Mouse (Mus musculus) thymus, adult 2 months (tissue): ENCODE measurements around the gene P2rx6. TPM values are rescaled to one million over a fixed set of nuclear protein-coding genes. Genes with fewer than 3 reads are reported as not detected.

Source experiments
- DNase-seq: peaks from one replicate; pipeline ENCODE4 v3.0.0; 2021
- H3K27ac ChIP-seq: fragments of 200-500 bp; 2 replicates; pipeline ENCODE4 v1.5.1; 2012; ENCODE audit warnings: low read length, control low read depth; ENCODE audit not compliant: control insufficient read depth, insufficient read depth
- H3K27me3 ChIP-seq: fragments of 200-500 bp; 2 replicates; pipeline ENCODE4 v1.6.1; 2012; ENCODE audit warnings: mild to moderate bottlenecking, low read length, moderate library complexity, mixed read lengths; ENCODE audit not compliant: control insufficient read depth, insufficient read depth
- H3K36me3 ChIP-seq: fragments of 200-500 bp; 2 replicates; pipeline ENCODE4 v1.6.1; 2012; ENCODE audit warnings: mild to moderate bottlenecking, low read length, moderate library complexity; ENCODE audit not compliant: control insufficient read depth, insufficient read depth
- H3K4me1 ChIP-seq: fragments of 200-500 bp; replicated peaks from 2 replicates; pipeline ENCODE4 v1.6.1; 2012; ENCODE audit warnings: low read length; ENCODE audit not compliant: control insufficient read depth, insufficient read depth
- H3K4me3 ChIP-seq: fragments of 200-500 bp; 2 replicates; pipeline ENCODE4 v1.5.1; 2012; ENCODE audit warnings: mild to moderate bottlenecking, low read length, control low read depth, moderate library complexity; ENCODE audit not compliant: control insufficient read depth, insufficient read depth
- CTCF ChIP-seq: fragments of 200-500 bp; IDR thresholded peaks from 2 replicates; pipeline ENCODE4 v1.5.1; 2012; ENCODE audit warnings: mild to moderate bottlenecking, control low read depth, low read length, moderate library complexity, borderline replicate concordance; ENCODE audit not compliant: control insufficient read depth, poor library complexity, insufficient read depth; ENCODE audit errors: extremely low read depth
- POLR2A ChIP-seq: fragments of 200-500 bp; IDR thresholded peaks from 2 replicates; pipeline ENCODE4 v1.6.1; 2012; ENCODE audit warnings: mild to moderate bottlenecking, low read length, control low read depth, moderate library complexity; ENCODE audit not compliant: control insufficient read depth, poor library complexity, insufficient read depth; ENCODE audit errors: extremely low read depth
- WGBS: fragments of 180-500 bp; shearing (Covaris S2); methylation state at CpG from one replicate; pipeline ENCODE4 v1.1.7; 2018; 5-methylcytosine and 5-hydroxymethylcytosine counted together
- polyA plus RNA-seq: library from polyadenylated mRNA; depleted of rRNA; stranded (reverse); fragments of >200 nt; gene quantifications from 2 replicates; pipeline ENCODE4 v1.2.3, GENCODE M21; 2012

The P2rx6 gene
- polyA plus RNA-seq, 1 experiment = 1.8 TPM

DNA sequence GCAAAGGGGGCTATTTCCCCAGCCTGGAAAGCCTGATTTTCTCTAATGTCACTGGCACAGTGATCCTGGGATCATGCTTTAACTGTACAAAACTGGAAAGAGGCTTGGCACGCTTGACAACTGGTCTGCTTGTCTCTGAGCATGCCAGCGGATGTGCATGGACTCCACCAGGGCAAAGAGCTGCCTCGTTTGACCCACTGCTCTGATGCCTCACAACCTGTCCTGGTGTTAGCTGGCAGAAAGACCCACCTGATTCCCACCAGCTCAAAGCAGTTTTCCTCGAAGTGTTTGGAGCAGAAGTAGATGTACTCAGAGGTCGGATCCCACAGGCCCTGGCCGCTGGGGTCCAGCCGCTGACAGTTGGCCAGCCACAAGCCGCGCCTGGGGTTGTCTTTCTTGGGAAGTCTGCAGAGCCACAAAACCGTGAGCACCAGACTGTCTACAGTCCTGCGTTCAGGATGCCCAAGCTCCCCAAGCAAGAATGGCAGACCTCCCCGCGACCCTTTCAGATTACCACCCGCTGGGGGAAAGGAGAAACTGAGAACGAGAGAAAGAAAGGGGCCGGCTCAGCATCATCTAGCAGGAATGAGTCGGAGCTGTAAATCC lies 31.6 kb upstream of the P2rx6 start:
- TF ChIP-seq CTCF (no peak), POLR2A (no peak)
- H3K27ac ChIP-seq = peak overlapping the region; percentile 53
- 9% methylated on average over 17 of the region's 17 CpGs for WGBS
- peak overlapping the region; percentile 69 for H3K4me3 ChIP-seq
- H3K36me3 ChIP-seq = peaks cover 24% of the 10 kb centered on the region
- H3K4me1 ChIP-seq = peaks cover 12% of the 10 kb centered on the region
- no peaks in the 10 kb centered on the region for H3K27me3 ChIP-seq
- no peak for DNase-seq

DNA sequence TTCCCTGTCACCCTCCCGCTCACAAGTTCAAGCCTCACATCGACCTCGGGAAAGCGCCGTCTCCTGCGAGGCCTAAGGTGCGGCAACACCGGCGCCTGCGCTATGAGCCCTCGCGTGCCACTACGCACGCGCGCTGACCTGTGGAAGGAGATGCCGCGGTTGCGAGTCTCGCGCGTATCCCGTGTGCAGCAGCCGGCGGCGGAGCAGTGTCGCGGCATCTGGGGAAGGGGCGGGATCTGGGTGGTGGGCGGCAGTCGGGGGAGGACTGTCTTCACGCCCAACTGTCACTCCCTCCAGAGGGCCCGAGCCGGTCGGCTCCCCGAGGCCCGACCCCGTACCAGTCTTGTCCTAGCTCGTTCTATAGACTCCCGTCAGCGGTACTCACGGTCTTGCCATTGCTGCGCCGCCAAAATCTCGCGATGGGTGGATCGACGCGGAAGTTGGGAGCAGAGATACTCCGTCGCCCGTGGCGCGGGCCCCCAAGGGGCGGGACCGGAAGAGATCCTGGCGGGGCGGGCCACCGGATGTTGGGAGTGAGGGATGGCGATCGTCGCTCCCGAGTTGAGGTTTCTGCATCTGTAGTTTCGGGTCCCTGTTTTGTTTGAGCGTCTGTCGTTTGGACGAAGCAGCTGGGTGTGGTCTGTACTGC lies 30.9 kb upstream of the P2rx6 start, which contains the start of gene Thap7:
TSS of gene Thap7 (minus strand) at position 497 of the 649 bp plus-strand sequence.
- whole genome bisulfite sequencing = under 1% methylated on average over 67 of the region's 67 CpGs
- TF ChIP-seq CTCF (peak; percentile 46; the same call in 1 of the 2 replicates), POLR2A (peak; percentile 88)
- peak within 1 kb of the TSS; percentile 84 for H3K27ac ChIP-seq
- H3K4me3 ChIP-seq = peak within 1 kb of the TSS; percentile 69
- DNase-seq = peak; percentile 97
- no peaks in the 10 kb centered on the region for H3K27me3 ChIP-seq
- H3K4me1 ChIP-seq = peaks cover 12% of the 10 kb centered on the region
- H3K36me3 ChIP-seq = peaks cover 19% of the 10 kb centered on the region

DNA sequence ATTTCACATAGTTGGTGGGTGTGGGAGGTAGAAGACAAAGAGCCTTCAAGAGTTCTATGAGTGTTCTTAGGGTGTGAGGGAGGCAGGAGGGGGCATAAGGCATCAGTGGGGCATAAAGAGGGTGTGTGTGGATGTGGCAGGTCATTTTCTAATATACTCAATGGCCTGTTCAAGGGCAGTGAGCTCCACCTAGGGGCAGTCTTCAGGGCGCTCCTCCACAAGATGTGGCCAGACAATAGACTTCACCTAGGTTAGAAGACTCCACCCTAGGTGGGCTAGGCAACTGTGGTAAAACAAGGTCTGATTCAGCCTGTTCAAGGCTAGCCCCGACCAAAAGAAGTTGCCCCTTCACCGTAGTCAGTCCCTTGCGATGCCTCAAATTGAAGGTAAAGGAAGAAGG lies 29.4 kb upstream of the P2rx6 start:
- Histone ChIP-seq H3K27me3 (no peaks in the 10 kb centered on the region), H3K4me1 (peaks cover 12% of the 10 kb centered on the region), H3K36me3 (peaks cover 9% of the 10 kb centered on the region), H3K4me3 (no peak overlapping the region), H3K27ac (no peak overlapping the region)
- no peak for TF ChIP-seq POLR2A
- no peak for TF ChIP-seq CTCF
- 79% methylated on average over 4 of the region's 4 CpGs for WGBS
- DNase-seq = no peak

DNA sequence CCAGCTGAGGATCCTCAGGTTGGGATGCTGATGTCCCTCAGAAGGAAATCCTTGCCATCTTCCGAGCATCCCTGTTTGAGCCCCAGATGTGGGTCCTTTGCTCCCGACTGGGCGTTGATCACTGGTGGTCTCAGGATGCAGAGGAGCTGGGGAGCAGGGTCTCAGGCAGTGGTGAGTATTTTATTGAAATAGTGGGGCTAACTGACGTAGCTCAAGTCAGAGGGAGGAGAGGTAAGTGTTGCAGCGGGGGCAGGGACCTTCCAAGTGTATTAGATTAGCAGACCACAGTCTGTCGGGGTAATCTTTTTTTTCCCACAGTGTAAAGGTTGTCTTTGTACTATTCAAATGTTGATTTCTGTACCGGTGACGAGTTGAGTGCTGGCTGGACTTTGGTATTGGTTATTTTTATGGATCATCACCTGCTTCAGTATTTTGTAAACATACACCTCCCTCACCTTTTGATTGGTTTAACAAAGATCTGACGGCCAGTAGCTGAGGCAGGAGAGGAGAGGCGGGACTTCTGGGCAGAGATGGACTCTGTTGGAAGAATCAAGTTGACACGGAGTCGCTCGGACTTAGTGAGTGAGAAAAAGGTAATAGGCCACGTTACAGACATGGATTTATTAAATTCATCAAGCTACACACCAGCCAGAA lies 28.9 kb upstream of the P2rx6 start:
- Histone ChIP-seq H3K27me3 (no peaks in the 10 kb centered on the region), H3K4me1 (peaks cover 12% of the 10 kb centered on the region), H3K4me3 (no peak overlapping the region), H3K36me3 (peaks cover 4% of the 10 kb centered on the region), H3K27ac (no peak overlapping the region)
- WGBS = 89% methylated on average over 14 of the region's 14 CpGs
- no peak for DNase-seq
- TF ChIP-seq CTCF = no peak
- no peak for TF ChIP-seq POLR2A

DNA sequence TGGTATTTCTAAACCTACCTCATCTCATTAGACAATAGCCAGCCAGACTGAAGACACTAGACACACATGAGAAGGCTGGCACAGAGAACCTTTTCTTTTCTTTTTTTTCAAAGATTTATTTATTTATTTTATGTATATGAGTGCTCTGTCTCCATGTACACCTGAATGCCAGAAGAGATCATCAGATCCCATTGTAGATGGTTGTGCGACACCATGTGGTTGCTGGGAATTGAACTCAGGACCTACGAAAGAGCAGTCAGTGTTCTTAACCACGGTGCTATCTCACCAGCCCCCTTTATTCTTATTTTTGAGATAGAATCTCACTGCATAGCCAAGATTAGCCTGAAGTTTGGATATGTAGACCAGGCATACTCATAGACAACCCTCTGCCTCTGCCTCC lies 25.1 kb upstream of the P2rx6 start:
- peak; percentile 29 for DNase-seq
- WGBS = 95% methylated on average over 3 of the region's 3 CpGs
- TF ChIP-seq POLR2A (no peak), CTCF (no peak)
- Histone ChIP-seq H3K27ac (no peak overlapping the region), H3K4me3 (no peak overlapping the region), H3K36me3 (no peaks in the 10 kb centered on the region), H3K4me1 (peaks cover 2% of the 10 kb centered on the region), H3K27me3 (no peaks in the 10 kb centered on the region)

DNA sequence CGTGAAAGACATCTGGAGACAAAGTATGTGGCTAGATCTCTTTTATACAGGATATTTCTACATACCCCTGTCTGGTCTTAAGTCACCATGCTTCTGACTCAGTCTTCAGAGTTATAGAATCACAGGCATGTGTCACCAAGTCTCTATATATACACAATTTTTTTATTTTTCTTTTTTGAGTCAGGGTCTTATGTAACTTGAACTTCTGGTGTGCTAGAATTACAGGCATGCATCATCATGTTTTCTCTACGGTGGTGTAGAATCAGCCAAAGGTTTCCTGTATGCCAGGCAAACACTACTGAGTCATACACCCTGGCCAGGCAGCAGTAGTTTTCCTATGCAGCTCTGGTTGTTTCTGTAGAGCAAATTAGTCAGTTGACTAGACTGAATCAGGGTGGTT lies 19.1 kb upstream of the P2rx6 start:
- no peaks in the 10 kb centered on the region for H3K4me1 ChIP-seq
- no peak for TF ChIP-seq POLR2A
- TF ChIP-seq CTCF = no peak
- H3K36me3 ChIP-seq = no peaks in the 10 kb centered on the region
- no peaks in the 10 kb centered on the region for H3K27me3 ChIP-seq
- H3K27ac ChIP-seq = no peak overlapping the region
- H3K4me3 ChIP-seq = no peak overlapping the region
- DNase-seq = no peak
- 46% methylated on average over 2 of the region's 2 CpGs for WGBS
